In genomic region chr3:89861070-89861469, GRCm38 (mm10) we compare ENCODE assay signal across 8 mouse cellular contexts. TPM values are rescaled to one million over a fixed set of nuclear protein-coding genes. Genes with fewer than 3 reads are reported as not detected.
DNase-seq lines count a peak whose midpoint lies in the region; ATAC-seq and TF ChIP-seq lines count a peak whose summit lies in the region.

No protein-coding gene starts in this region.

- H3K4me3 ChIP-seq in hindbrain, embryonic 15.5 days: no peak overlapping the region
- no peak overlapping the region for H3K4me3 ChIP-seq in limb, embryonic 12.5 days (replicated peaks)
- H3K4me3 ChIP-seq in myocyte: no peak overlapping the region

- no peak for TF ChIP-seq POLR2A in myocyte (IDR thresholded peaks at IDR 0.05; ENCODE audit: insufficient read length, low read depth)

- H3K36me3 ChIP-seq in hindbrain, embryonic 15.5 days: no peaks in the 10 kb centered on the region
- no peaks in the 10 kb centered on the region for H3K36me3 ChIP-seq in limb, embryonic 12.5 days
- no peaks in the 10 kb centered on the region for H3K36me3 ChIP-seq in myocyte (ENCODE audit: control insufficient read depth, insufficient read depth)

- 15% methylated on average over 4 of the region's 4 CpGs for WGBS in hindbrain, embryonic 15.5 days
- WGBS in limb, embryonic 12.5 days: 35% methylated on average over 4 of the region's 4 CpGs

- no peak overlapping the region for H3K9ac ChIP-seq in hindbrain, embryonic 15.5 days
- 0 out of 2 replicates have a peak overlapping the region, but pooled peaks have one; percentile 23 for H3K9ac ChIP-seq in limb, embryonic 12.5 days (replicated peaks)

- H3K27ac ChIP-seq in hindbrain, embryonic 15.5 days (replicated peaks): 0 out of 2 replicates have a peak overlapping the region, but pooled peaks have one; percentile 8
- no peak overlapping the region for H3K27ac ChIP-seq in limb, embryonic 12.5 days

- no peak overlapping the region for H3K4me2 ChIP-seq in hindbrain, embryonic 15.5 days
- no peak overlapping the region for H3K4me2 ChIP-seq in limb, embryonic 12.5 days
- H3K4me2 ChIP-seq in myocyte (ENCODE audit: low read depth): peak overlapping the region; percentile 67

- H3K27me3 ChIP-seq in hindbrain, embryonic 15.5 days: no peaks in the 10 kb centered on the region
- H3K27me3 ChIP-seq in limb, embryonic 12.5 days: no peaks in the 10 kb centered on the region
- H3K27me3 ChIP-seq in myocyte (ENCODE audit: control insufficient read depth, insufficient read depth, insufficient read length): no peaks in the 10 kb centered on the region

- no peaks in the 10 kb centered on the region for H3K9me3 ChIP-seq in hindbrain, embryonic 15.5 days
- H3K9me3 ChIP-seq in limb, embryonic 12.5 days: no peaks in the 10 kb centered on the region

- peak; percentile 51; the same call in 1 of the 2 replicates for ATAC-seq in hindbrain, embryonic 15.5 days (ENCODE audit: low FRiP score, low read depth)
- ATAC-seq in limb, embryonic 12.5 days (ENCODE audit: insufficient number of reproducible peaks, insufficient read depth, low FRiP score, low TSS enrichment, low read depth): no peak

- peak; percentile 77 to 85 for DNase-seq in cerebellum, postnatal 10 days
- no peak for DNase-seq in cerebellum, adult 11 months
- peak; percentile 57 to 64 for DNase-seq in adrenal gland, adult 18-20 months (ENCODE audit: low spot score in 2 of 2)
- peak; percentile 80 for DNase-seq in gastrocnemius, adult 18-20 months (ENCODE audit: low spot score)
- peak; percentile 70 to 88 for DNase-seq in urinary bladder, postnatal 36 days (ENCODE audit: low spot score in 2 of 2)

- H3ac ChIP-seq in myocyte (ENCODE audit: control insufficient read depth, insufficient read length): no peak overlapping the region

- no peaks in the 10 kb centered on the region for H3K79me2 ChIP-seq in myocyte (ENCODE audit: control insufficient read depth, insufficient read depth)

- peaks cover 9% of the 10 kb centered on the region for H3K4me1 ChIP-seq in hindbrain, embryonic 15.5 days (replicated peaks)
- peaks cover 14% of the 10 kb centered on the region for H3K4me1 ChIP-seq in limb, embryonic 12.5 days (replicated peaks)

TF ChIP-seq in myocyte, 11 proteins besides CTCF, POLR2A, EP300 and RAD21:
- TF ChIP-seq MYOG (IDR thresholded peaks at IDR 0.05; ENCODE audit: control insufficient read depth in 1 of 3, insufficient read depth in 1 of 3, insufficient read length in 2 of 3, low read depth in 2 of 3): no peak
- peak; percentile 95 for TF ChIP-seq CEBPB (IDR thresholded peaks at IDR 0.05; ENCODE audit: insufficient read depth, poor library complexity, severe bottlenecking)
- peak in 2 of 3 experiments; percentile 33 to 59 for TF ChIP-seq MYOD1 (IDR thresholded peaks at IDR 0.05; ENCODE audit: control insufficient read depth in 1 of 3, insufficient read length in 2 of 3, low read depth in 2 of 3)

RNA-seq across cellular contexts. Expression of gene She, which starts 29.9 kb away (rescaled TPM):
- 1 to 10 TPM; 7.1 to 7.3 TPM for total RNA-seq in adrenal gland, adult 18-20 months (2021)
- total RNA-seq in gastrocnemius, adult 18-20 months (2021): 1 to 10 TPM; 2.8 to 4.8 TPM
- polyA plus RNA-seq in hindbrain, embryonic 15.5 days (2015; fragmentation: Nextera tagmentation; extraction: Ambion mirVana): 1.6 and 1.8 TPM in 2 replicates
- polyA plus RNA-seq in limb, embryonic 12.5 days (2016; fragmentation: Nextera tagmentation; extraction: Ambion mirVana): 3.5 and 3.7 TPM in 2 replicates
- not detected for polyA plus RNA-seq in myocyte (2012; fragmentation: generic; extraction: Trizol)

RNA-seq across cellular contexts. Expression of gene Il6ra, which starts 51.9 kb away (rescaled TPM):
- total RNA-seq in adrenal gland, adult 18-20 months (2021): 10 to 100 TPM in 1 of 2 experiments, 1 to 10 TPM in 1; 7.8 to 13.9 TPM
- 1 to 10 TPM; 3.1 to 7.2 TPM for total RNA-seq in gastrocnemius, adult 18-20 months (2021)
- polyA plus RNA-seq in hindbrain, embryonic 15.5 days (2015; fragmentation: Nextera tagmentation; extraction: Ambion mirVana): 1.3 and 1.4 TPM in 2 replicates
- 0.83 and 0.84 TPM in 2 replicates for polyA plus RNA-seq in limb, embryonic 12.5 days (2016; fragmentation: Nextera tagmentation; extraction: Ambion mirVana)
- polyA plus RNA-seq in myocyte (2012; fragmentation: generic; extraction: Trizol): 0.91 TPM
